Mouse (Mus musculus): ENCODE results near the gene Cnnm3.

GRCm38 (mm10) chr1:36536397-36536728 lies 24.7 kb downstream of the Cnnm3 start:
- TF ChIP-seq POLR2A (IDR thresholded peaks at IDR 0.05; ENCODE audit: borderline replicate concordance, extremely low read depth, low read depth, low read length) (no peak), CTCF (IDR thresholded peaks at IDR 0.05; ENCODE audit: insufficient read depth, low read length) (no peak)
